Mouse (Mus musculus) liver, adult 10 weeks (tissue): Measurements from ENCODE around the gene Klrc2. TPM values are rescaled to one million over a fixed set of nuclear protein-coding genes. Genes with fewer than 3 reads are reported as not detected.

ENCODE experiments used
- polyA plus RNA-seq: library from polyadenylated mRNA; stranded (reverse); fragments of 350-450 nt; fragmentation: Illumina TruSeq; extraction: RNeasy Lipid Tissue Mini Kit (QIAGEN cat#74804); gene quantifications from one replicate; pipeline ENCODE4 v1.2.3, GENCODE M21; 2014; ENCODE audit warnings: low read depth, low replicate concordance

The Klrc2 gene
- 0.40 TPM for polyA plus RNA-seq

GRCm38 (mm10) chr6:129660589-129660988 lies at the start of gene Klrc2:
TSS of gene Klrc2 (minus strand) at chr6:129660689.

DNA sequence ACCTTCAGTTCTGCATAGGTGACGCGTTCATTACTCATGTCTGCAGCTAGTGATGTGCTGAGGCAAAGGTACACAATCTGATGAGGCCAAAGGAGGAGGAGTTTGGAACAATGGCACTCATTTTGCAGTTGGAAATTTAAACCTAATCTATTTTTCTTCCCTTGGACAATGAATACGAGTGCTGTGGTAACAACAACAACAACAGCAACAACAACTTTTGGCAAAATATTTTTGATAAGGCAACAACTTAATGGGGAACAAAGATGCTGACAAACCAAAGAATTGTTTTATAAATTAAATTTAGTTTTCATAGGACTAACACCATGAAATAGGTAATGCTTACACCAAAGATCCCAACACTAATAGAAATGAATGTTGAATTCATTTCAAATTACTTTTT lies 18.4 kb upstream of the Klrc2 start, which contains the start of gene Klrc1:
TSS of gene Klrc1 (minus strand) at position 101 of the 400 bp plus-strand sequence.

GRCm38 (mm10) chr6:129643237-129643636 lies 17.3 kb downstream of the Klrc2 start, which contains the start of gene Klrc3:
TSS of gene Klrc3 (minus strand) at chr6:129643337.

DNA sequence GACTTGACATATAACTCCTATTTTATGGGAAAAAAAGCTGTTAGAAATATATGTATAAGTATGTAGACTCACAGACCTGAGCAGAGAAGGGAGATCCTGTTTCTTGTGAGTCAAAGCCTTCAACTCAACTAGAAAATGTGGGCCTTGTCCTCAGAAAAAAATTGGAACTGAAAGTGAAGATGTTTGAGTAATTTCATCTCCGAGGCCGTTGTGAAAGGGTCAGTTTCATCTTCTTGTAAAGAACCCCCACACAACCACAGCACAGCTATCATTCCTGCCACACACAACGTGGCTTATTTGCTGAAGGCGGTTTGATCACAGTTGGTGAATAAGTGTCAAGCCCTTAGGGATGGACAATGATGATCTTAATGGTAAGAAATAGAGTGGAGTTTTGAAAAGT lies 36.8 kb downstream of the Klrc2 start, which contains the start of gene Klrk1:
TSS of gene Klrk1 (minus strand) at position 130 of the 400 bp plus-strand sequence.

Other genes with a start within 250 kb of the Klrc2 start
- gene Clec1a, start 208.7 kb downstream of the Klrc2 start, polyA plus RNA-seq, result 2.4 TPM
- 0.11 TPM for gene Olr1, start 153.5 kb downstream of the Klrc2 start, polyA plus RNA-seq
- not detected for gene Tmem52b, start 148.1 kb downstream of the Klrc2 start, polyA plus RNA-seq
- 145 TPM for gene Gabarapl1, start 127.5 kb downstream of the Klrc2 start, polyA plus RNA-seq
- 0.77 TPM for gene Klre1, start 82.8 kb downstream of the Klrc2 start, polyA plus RNA-seq
- gene Klrd1, start 68.9 kb downstream of the Klrc2 start, polyA plus RNA-seq, result 4.5 TPM
- 5.4 TPM for gene Klrk1, start 36.8 kb downstream of the Klrc2 start, polyA plus RNA-seq
- gene Klrc3, start 17.4 kb downstream of the Klrc2 start, polyA plus RNA-seq, result not detected
- gene Klrc1, start 18.3 kb upstream of the Klrc2 start, polyA plus RNA-seq, result 0.90 TPM
- not detected for gene Klri1, start 56.4 kb upstream of the Klrc2 start, polyA plus RNA-seq
- gene Klri2, start 79.8 kb upstream of the Klrc2 start, polyA plus RNA-seq, result 0.19 TPM
- not detected for gene Gm156, start 123.6 kb upstream of the Klrc2 start, polyA plus RNA-seq
- not detected for gene Gm17631, start 202.0 kb upstream of the Klrc2 start, polyA plus RNA-seq
- gene Klra17, start 216.0 kb upstream of the Klrc2 start, polyA plus RNA-seq, result not detected